13 mouse cellular contexts compared by ENCODE assay signal in genomic region chr11:87949990-87950389, GRCm38 (mm10). TPM values are rescaled to one million over a fixed set of nuclear protein-coding genes. Genes with fewer than 3 reads are reported as not detected.
DNase-seq lines count a peak whose midpoint lies in the region; ATAC-seq and TF ChIP-seq lines count a peak whose summit lies in the region.
"Had no signal": no experiment of that assay in that cellular context is flagged by ENCODE, and none has a peak within 500 bp of the region (broad histone marks: within the 10 kb centered on the region; RNA-seq: fewer than 3 reads in every experiment).

No protein-coding gene starts in this region.

- no peaks in the 10 kb centered on the region for H3K9me3 ChIP-seq in heart, postnatal 0 days (replicated peaks; ENCODE audit: control insufficient read depth, low read length)
- no peaks in the 10 kb centered on the region for H3K9me3 ChIP-seq in midbrain, embryonic 14.5 days (ENCODE audit: control insufficient read depth, low read length)
- H3K9me3 ChIP-seq in midbrain, embryonic 16.5 days (replicated peaks; ENCODE audit: control insufficient read depth, low read length, poor library complexity, severe bottlenecking), result no peaks in the 10 kb centered on the region
- no peaks in the 10 kb centered on the region for H3K9me3 ChIP-seq in heart, embryonic 10.5 days

- no peaks in the 10 kb centered on the region for H3K4me1 ChIP-seq in heart, postnatal 0 days (ENCODE audit: control insufficient read depth, insufficient read depth)
- H3K4me1 ChIP-seq in midbrain, embryonic 14.5 days (ENCODE audit: control insufficient read depth, insufficient read depth, low read length), result no peaks in the 10 kb centered on the region
- H3K4me1 ChIP-seq in midbrain, embryonic 16.5 days (ENCODE audit: control insufficient read depth, insufficient read depth, low read length), result no peaks in the 10 kb centered on the region
- H3K4me1 ChIP-seq in bone marrow macrophage, adult 2 months (ENCODE audit: control insufficient read depth, insufficient read depth, low read length), result no peaks in the 10 kb centered on the region
- H3K4me1 ChIP-seq in olfactory bulb, adult 2 months (ENCODE audit: control insufficient read depth, insufficient read depth, low read length), result peaks cover 3% of the 10 kb centered on the region; the same call in 1 of the 2 replicates
- no peaks in the 10 kb centered on the region for H3K4me1 ChIP-seq in heart, embryonic 10.5 days

- no peak for DNase-seq in heart, postnatal 0 days (ENCODE audit: low spot score)
- no peak for DNase-seq in heart, adult 9 months (ENCODE audit: low spot score in 2 of 2)
- DNase-seq in midbrain, embryonic 14.5 days, result peak; percentile 62
- DNase-seq in heart, embryonic 10.5 days (ENCODE audit: low spot score), result no peak
- no peak for DNase-seq in left cerebral cortex, adult 9 months (ENCODE audit: low spot score in 2 of 2)
- DNase-seq: right cerebral cortex, adult 18-20 months had no signal

- no peak for TF ChIP-seq EP300 in heart, postnatal 0 days (IDR thresholded peaks at IDR 0.05; ENCODE audit: low read depth)

- no peak overlapping the region for H3K9ac ChIP-seq in heart, postnatal 0 days (replicated peaks; ENCODE audit: low read depth, low read length)
- H3K9ac ChIP-seq in midbrain, embryonic 14.5 days (replicated peaks; ENCODE audit: low read length), result no peak overlapping the region
- H3K9ac ChIP-seq in midbrain, embryonic 16.5 days (ENCODE audit: low read depth, low read length), result no peak overlapping the region

- no peak overlapping the region for H3K27ac ChIP-seq in heart, postnatal 0 days (ENCODE audit: low read depth)
- no peak overlapping the region for H3K27ac ChIP-seq in midbrain, embryonic 14.5 days (replicated peaks; ENCODE audit: low read depth, low read length)
- no peak overlapping the region for H3K27ac ChIP-seq in midbrain, embryonic 16.5 days (ENCODE audit: low read length)
- H3K27ac ChIP-seq in bone marrow macrophage, adult 2 months (ENCODE audit: insufficient read depth, low read depth, low read length), result no peak overlapping the region
- H3K27ac ChIP-seq in olfactory bulb, adult 2 months (ENCODE audit: insufficient read depth, low read depth, low read length), result no peak overlapping the region
- no peak overlapping the region for H3K27ac ChIP-seq in heart, embryonic 10.5 days
- H3K27ac ChIP-seq: macrophage had no signal

- 0% methylated on average over 2 of the region's 2 CpGs for WGBS in heart, postnatal 0 days
- WGBS in midbrain, embryonic 14.5 days, result 0% methylated on average over 2 of the region's 2 CpGs
- 0% methylated on average over 2 of the region's 2 CpGs for WGBS in midbrain, embryonic 16.5 days
- 9% methylated on average over 2 of the region's 2 CpGs for WGBS in olfactory bulb, adult 2 months
- WGBS in heart, embryonic 10.5 days, result 0% methylated on average over 2 of the region's 2 CpGs

- H3K4me2 ChIP-seq in heart, postnatal 0 days (ENCODE audit: low read depth, low read length), result no peak overlapping the region
- H3K4me2 ChIP-seq in midbrain, embryonic 14.5 days (ENCODE audit: low read length), result no peak overlapping the region
- H3K4me2 ChIP-seq in midbrain, embryonic 16.5 days (ENCODE audit: low read length), result no peak overlapping the region

- TF ChIP-seq POLR2A in bone marrow macrophage, adult 2 months (IDR thresholded peaks at IDR 0.05; ENCODE audit: borderline replicate concordance, low read depth, low read length), result no peak
- TF ChIP-seq POLR2A in olfactory bulb, adult 2 months (IDR thresholded peaks at IDR 0.05; ENCODE audit: insufficient read depth, low read depth, low read length), result no peak

- H3K36me3 ChIP-seq in heart, postnatal 0 days (replicated peaks; ENCODE audit: control insufficient read depth, insufficient read depth, low read length), result no peaks in the 10 kb centered on the region
- H3K36me3 ChIP-seq in midbrain, embryonic 14.5 days (ENCODE audit: control insufficient read depth, insufficient read depth, low read length), result no peaks in the 10 kb centered on the region
- H3K36me3 ChIP-seq in midbrain, embryonic 16.5 days (ENCODE audit: control insufficient read depth, insufficient read depth, low read length), result no peaks in the 10 kb centered on the region
- H3K36me3 ChIP-seq in heart, embryonic 10.5 days, result no peaks in the 10 kb centered on the region

- peak; percentile 48 for TF ChIP-seq CTCF in heart, postnatal 0 days (IDR thresholded peaks at IDR 0.05; ENCODE audit: low read depth)
- peak; percentile 29; the same call in 1 of the 2 replicates for TF ChIP-seq CTCF in bone marrow macrophage, adult 2 months (IDR thresholded peaks at IDR 0.05; ENCODE audit: low read depth, low read length)
- 0 out of 2 replicates have a peak, but pooled peaks have one; percentile 25 for TF ChIP-seq CTCF in olfactory bulb, adult 2 months (IDR thresholded peaks at IDR 0.05; ENCODE audit: insufficient read depth, low read depth, low read length)

- ATAC-seq in heart, postnatal 0 days (ENCODE audit: insufficient read depth, low read depth), result no peak
- ATAC-seq in midbrain, embryonic 14.5 days (ENCODE audit: low FRiP score, low TSS enrichment), result no peak
- ATAC-seq in midbrain, embryonic 16.5 days, result no peak
- ATAC-seq: forebrain, embryonic 16.5 days had no signal

- no peak overlapping the region for H3K4me3 ChIP-seq in heart, postnatal 0 days (ENCODE audit: low read depth, low read length)
- no peak overlapping the region for H3K4me3 ChIP-seq in midbrain, embryonic 14.5 days (replicated peaks; ENCODE audit: low read depth, low read length)
- H3K4me3 ChIP-seq in midbrain, embryonic 16.5 days (ENCODE audit: low read depth, low read length), result no peak overlapping the region
- H3K4me3 ChIP-seq in bone marrow macrophage, adult 2 months (ENCODE audit: insufficient read depth, low read length), result no peak overlapping the region
- H3K4me3 ChIP-seq in olfactory bulb, adult 2 months (ENCODE audit: insufficient read depth, low read depth, low read length), result no peak overlapping the region
- no peak overlapping the region for H3K4me3 ChIP-seq in heart, embryonic 10.5 days

- no peaks in the 10 kb centered on the region for H3K27me3 ChIP-seq in heart, postnatal 0 days (ENCODE audit: control insufficient read depth, insufficient read depth, low read length)
- no peaks in the 10 kb centered on the region for H3K27me3 ChIP-seq in midbrain, embryonic 14.5 days (ENCODE audit: control insufficient read depth, insufficient read depth, low read length)
- no peaks in the 10 kb centered on the region for H3K27me3 ChIP-seq in midbrain, embryonic 16.5 days (ENCODE audit: control insufficient read depth, insufficient read depth, low read depth, low read length)
- 0 out of 2 replicates have a peak, but pooled peaks cover 4% of the 10 kb centered on the region for H3K27me3 ChIP-seq in heart, embryonic 10.5 days (ENCODE audit: insufficient read depth, poor library complexity, severe bottlenecking)

RNA-seq across cellular contexts. Expression of gene Olfr464, which starts 29.2 kb away (rescaled TPM):
- not detected in 2 replicates for total RNA-seq in heart, postnatal 0 days (2014; rRNA removed; ENCODE audit: low replicate concordance)
- polyA plus RNA-seq in heart, postnatal 0 days (2015; fragmentation: Nextera tagmentation; extraction: Ambion mirVana), result not detected in 2 replicates
- 0.18 and 0.26 TPM in 2 replicates for polyA plus RNA-seq in midbrain, embryonic 14.5 days (2014; fragmentation: Nextera tagmentation; extraction: Ambion mirVana)
- 0.20 TPM in 2 replicates for polyA plus RNA-seq in midbrain, embryonic 16.5 days (2015; fragmentation: Nextera tagmentation; extraction: Ambion mirVana)
- polyA plus RNA-seq in bone marrow macrophage, adult 2 months (2012; ENCODE audit: insufficient read depth, insufficient read length, missing spikeins), result not detected in 2 replicates
- not detected in 2 replicates for polyA plus RNA-seq in olfactory bulb, adult 2 months (2012; ENCODE audit: insufficient read depth, insufficient read length, low replicate concordance, missing spikeins)
- not detected in 2 replicates for polyA plus RNA-seq in heart, embryonic 10.5 days (2016; fragmentation: Nextera tagmentation; extraction: Ambion mirVana)
- total RNA-seq: layer of hippocampus, postnatal 14 days had no signal
- polyA plus RNA-seq: forebrain, embryonic 16.5 days; heart, embryonic 16.5 days; macrophage had no signal

RNA-seq across cellular contexts. Expression of gene Dynll2, which starts 37.3 kb away (rescaled TPM):
- 18.6 and 20.7 TPM in 2 replicates for total RNA-seq in heart, postnatal 0 days (2014; rRNA removed; ENCODE audit: low replicate concordance)
- polyA plus RNA-seq in heart, postnatal 0 days (2015; fragmentation: Nextera tagmentation; extraction: Ambion mirVana), result 32.9 and 33.0 TPM in 2 replicates
- polyA plus RNA-seq in midbrain, embryonic 14.5 days (2014; fragmentation: Nextera tagmentation; extraction: Ambion mirVana), result 28.3 and 46.5 TPM in 2 replicates
- 57.3 and 58.8 TPM in 2 replicates for polyA plus RNA-seq in midbrain, embryonic 16.5 days (2015; fragmentation: Nextera tagmentation; extraction: Ambion mirVana)
- 62.6 and 64.9 TPM in 2 replicates for polyA plus RNA-seq in bone marrow macrophage, adult 2 months (2012; ENCODE audit: insufficient read depth, insufficient read length, missing spikeins)
- polyA plus RNA-seq in olfactory bulb, adult 2 months (2012; ENCODE audit: insufficient read depth, insufficient read length, low replicate concordance, missing spikeins), result 187 and 444 TPM in 2 replicates
- polyA plus RNA-seq in heart, embryonic 10.5 days (2016; fragmentation: Nextera tagmentation; extraction: Ambion mirVana), result 21.7 and 26.1 TPM in 2 replicates

RNA-seq across cellular contexts. Expression of gene Olfr463, which starts 52.8 kb away (rescaled TPM):
- not detected in 2 replicates for total RNA-seq in heart, postnatal 0 days (2014; rRNA removed; ENCODE audit: low replicate concordance)
- polyA plus RNA-seq in heart, postnatal 0 days (2015; fragmentation: Nextera tagmentation; extraction: Ambion mirVana), result not detected in 2 replicates
- polyA plus RNA-seq in midbrain, embryonic 14.5 days (2014; fragmentation: Nextera tagmentation; extraction: Ambion mirVana), result not detected in 2 replicates
- polyA plus RNA-seq in midbrain, embryonic 16.5 days (2015; fragmentation: Nextera tagmentation; extraction: Ambion mirVana), result not detected in 2 replicates
- not detected in 2 replicates for polyA plus RNA-seq in bone marrow macrophage, adult 2 months (2012; ENCODE audit: insufficient read depth, insufficient read length, missing spikeins)
- not detected in 2 replicates for polyA plus RNA-seq in olfactory bulb, adult 2 months (2012; ENCODE audit: insufficient read depth, insufficient read length, low replicate concordance, missing spikeins)
- polyA plus RNA-seq in heart, embryonic 10.5 days (2016; fragmentation: Nextera tagmentation; extraction: Ambion mirVana), result not detected in 2 replicates
- total RNA-seq: layer of hippocampus, postnatal 14 days had no signal
- polyA plus RNA-seq: forebrain, embryonic 16.5 days; heart, embryonic 16.5 days; macrophage had no signal

RNA-seq across cellular contexts. Expression of gene Olfr462, which starts 57.9 kb away (rescaled TPM):
- not detected in 2 replicates for total RNA-seq in heart, postnatal 0 days (2014; rRNA removed; ENCODE audit: low replicate concordance)
- not detected in 2 replicates for polyA plus RNA-seq in heart, postnatal 0 days (2015; fragmentation: Nextera tagmentation; extraction: Ambion mirVana)
- not detected in 2 replicates for polyA plus RNA-seq in midbrain, embryonic 14.5 days (2014; fragmentation: Nextera tagmentation; extraction: Ambion mirVana)
- polyA plus RNA-seq in midbrain, embryonic 16.5 days (2015; fragmentation: Nextera tagmentation; extraction: Ambion mirVana), result not detected in 2 replicates
- polyA plus RNA-seq in bone marrow macrophage, adult 2 months (2012; ENCODE audit: insufficient read depth, insufficient read length, missing spikeins), result not detected in 2 replicates
- not detected in 2 replicates for polyA plus RNA-seq in olfactory bulb, adult 2 months (2012; ENCODE audit: insufficient read depth, insufficient read length, low replicate concordance, missing spikeins)
- polyA plus RNA-seq in heart, embryonic 10.5 days (2016; fragmentation: Nextera tagmentation; extraction: Ambion mirVana), result not detected in 2 replicates
- total RNA-seq: layer of hippocampus, postnatal 14 days had no signal
- polyA plus RNA-seq: forebrain, embryonic 16.5 days; heart, embryonic 16.5 days; macrophage had no signal
